ENCODE assay signal across 23 mouse cellular contexts in the genomic region with DNA sequence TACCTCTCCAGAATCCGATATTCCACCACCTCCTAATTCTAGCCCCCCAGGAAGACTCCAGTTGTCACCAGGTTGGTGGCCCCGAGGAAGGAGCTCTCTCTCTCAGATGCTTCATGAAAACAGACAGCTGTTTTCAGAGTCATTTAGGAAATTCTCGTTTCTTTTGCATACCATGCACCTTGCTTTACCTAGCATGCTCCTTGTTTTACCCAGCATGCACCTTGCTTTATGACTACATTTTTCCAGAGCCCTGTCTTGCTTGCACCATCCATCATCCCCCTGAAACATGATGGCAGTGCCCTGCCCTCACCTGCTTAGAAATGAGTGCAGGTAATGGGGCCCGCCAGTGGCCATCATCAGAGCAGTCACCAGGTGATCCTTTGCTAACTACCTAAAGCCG. TPM values are rescaled to one million over a fixed set of nuclear protein-coding genes. Genes with fewer than 3 reads are reported as not detected.
DNase-seq lines count a peak whose midpoint lies in the region; TF ChIP-seq lines count a peak whose summit lies in the region.
"Had no signal": no experiment of that assay in that cellular context is flagged by ENCODE, and none has a peak within 500 bp of the region (broad histone marks: within the 10 kb centered on the region; RNA-seq: fewer than 3 reads in every experiment).

No protein-coding gene starts in this region.

- TF ChIP-seq POLR2A in CH12.LX (IDR thresholded peaks at IDR 0.05; ENCODE audit: low read depth, low read length) = no peak

- H3K4me1 ChIP-seq in CH12.LX (ENCODE audit: control insufficient read depth in 1 of 2, insufficient read depth in 2 of 2) = peaks cover 31 to 55% of the 10 kb centered on the region in 2 experiments
- peaks cover 93% of the 10 kb centered on the region for H3K4me1 ChIP-seq in E14TG2a.4 (replicated peaks; ENCODE audit: low read depth, low read length)
- H3K4me1 ChIP-seq: embryonic facial prominence, embryonic 15.5 days; heart, embryonic 13.5 days had no signal

- in situ Hi-C loops in CH12.LX (cut with MboI; ENCODE audit: low pct_ligation_motif_present, low pct_unique_long_range_greater_than_20kb, low sequenced_read_pairs) = no loop called here

- H3K27me3 ChIP-seq in CH12.LX (replicated peaks) = no peaks in the 10 kb centered on the region
- H3K27me3 ChIP-seq in E14TG2a.4 (ENCODE audit: insufficient read depth, low read length) = no peaks in the 10 kb centered on the region
- H3K27me3 ChIP-seq: embryonic facial prominence, embryonic 12.5 days; embryonic facial prominence, embryonic 15.5 days; heart, embryonic 13.5 days; Patski had no signal

- H3K79me2 ChIP-seq in CH12.LX (replicated peaks; ENCODE audit: control insufficient read depth, extremely low read depth, insufficient read depth, poor library complexity, severe bottlenecking) (peaks cover 5% of the 10 kb centered on the region), macrophage (ENCODE audit: inconsistent target) (no peaks in the 10 kb centered on the region)

- dilution Hi-C loops in CH12.LX (cut with MboI; ENCODE audit: extremely low pct_ligation_motif_present, extremely low pct_unique_long_range_greater_than_20kb, low sequenced_read_pairs) = no loop called here

- no peak overlapping the region for H3K4me2 ChIP-seq in CH12.LX (ENCODE audit: insufficient read depth, low read depth, poor library complexity, severe bottlenecking)
- H3K4me2 ChIP-seq: embryonic facial prominence, embryonic 12.5 days; embryonic facial prominence, embryonic 15.5 days; heart, embryonic 13.5 days; hindbrain, embryonic 14.5 days had no signal

- WGBS in macrophage (ENCODE audit: missing documents) = 92% methylated on average over 5 of the region's 5 CpGs

- H3K36me3 ChIP-seq in CH12.LX (replicated peaks in 1 of 2; ENCODE audit: control insufficient read depth in 1 of 2, insufficient read depth in 1 of 2, low read length in 1 of 2) = peaks cover 52 to 86% of the 10 kb centered on the region in 2 experiments
- H3K36me3 ChIP-seq in E14TG2a.4 (ENCODE audit: insufficient read depth, low read length) = peaks cover 62% of the 10 kb centered on the region
- peaks cover 89% of the 10 kb centered on the region for H3K36me3 ChIP-seq in macrophage (ENCODE audit: inconsistent target)

- peak overlapping the region; percentile 91 for H3K27ac ChIP-seq in layer of hippocampus, adult 2 months
- H3K27ac ChIP-seq in CH12.LX (ENCODE audit: insufficient read depth, low read depth) (peak overlapping the region; percentile 82), macrophage (0 out of 2 replicates have a peak overlapping the region, but pooled peaks have one; percentile 36)
- H3K27ac ChIP-seq: embryonic facial prominence, embryonic 12.5 days; embryonic facial prominence, embryonic 15.5 days; heart, embryonic 10.5 days; heart, embryonic 13.5 days; hindbrain, embryonic 14.5 days; hindbrain, postnatal 0 days had no signal

- H3K4me3 ChIP-seq in layer of hippocampus, adult 2 months = no peak overlapping the region
- H3K4me3 ChIP-seq in CH12.LX (replicated peaks in 1 of 3; ENCODE audit: low read depth in 2 of 3, low read length in 2 of 3, poor library complexity in 1 of 3) (no peak overlapping the region), E14TG2a.4 (replicated peaks; ENCODE audit: low read length) (0 out of 2 replicates have a peak overlapping the region, but pooled peaks have one; percentile 1), macrophage (ENCODE audit: inconsistent target) (no peak overlapping the region)
- H3K4me3 ChIP-seq: embryonic facial prominence, embryonic 12.5 days; embryonic facial prominence, embryonic 15.5 days; heart, embryonic 10.5 days; heart, embryonic 13.5 days had no signal

- no peak for TF ChIP-seq RAD21 in CH12.LX (IDR thresholded peaks at IDR 0.05; ENCODE audit: low read depth, low read length)

- DNase-seq in layer of hippocampus, adult 2 months (ENCODE audit: low spot score in 2 of 2) = no peak
- DNase-seq in layer of hippocampus, postnatal 14 days (ENCODE audit: low spot score in 2 of 2) = no peak
- no peak for DNase-seq in CH12.LX (ENCODE audit: extremely low read depth)
- no peak for DNase-seq in embryo, embryonic 11 days
- DNase-seq: adrenal gland, postnatal 10 days; adrenal gland, postnatal 36 days; cerebellum, adult 11 months; cerebellum, adult 2 months; cerebellum, adult 9-11 months; cerebellum, postnatal 25 days; gastrocnemius, postnatal 10 days; heart, adult 18-20 months; heart, postnatal 14 days; heart, postnatal 4 days had no signal

- no peaks in the 10 kb centered on the region for H3K9me3 ChIP-seq in CH12.LX (replicated peaks; ENCODE audit: low read length)
- H3K9me3 ChIP-seq in E14TG2a.4 (ENCODE audit: low read length) = no peaks in the 10 kb centered on the region
- H3K9me3 ChIP-seq: embryonic facial prominence, embryonic 12.5 days; embryonic facial prominence, embryonic 15.5 days; heart, embryonic 10.5 days; heart, embryonic 13.5 days had no signal

- peak overlapping the region; percentile 31; the same call in 1 of the 2 replicates for H3K9ac ChIP-seq in CH12.LX (ENCODE audit: insufficient read depth, low read depth)
- H3K9ac ChIP-seq: embryonic facial prominence, embryonic 12.5 days; embryonic facial prominence, embryonic 15.5 days; heart, embryonic 13.5 days; hindbrain, embryonic 14.5 days had no signal

- TF ChIP-seq EP300 in CH12.LX (IDR thresholded peaks at IDR 0.05; ENCODE audit: low read length) = peak; percentile 84

- no peak for TF ChIP-seq CTCF in layer of hippocampus, adult 2 months (conservative IDR thresholded peaks at IDR 0.05)
- TF ChIP-seq CTCF in CH12.LX (conservative IDR thresholded peaks at IDR 0.05 in 1 of 2, IDR thresholded peaks at IDR 0.05 in 1 of 2; ENCODE audit: low read depth in 2 of 2, low read length in 2 of 2) (no peak), E14TG2a.4 (conservative IDR thresholded peaks at IDR 0.05; ENCODE audit: low read length) (no peak)

TF ChIP-seq in CH12.LX, 34 proteins besides CTCF, POLR2A, EP300 and RAD21:
- TF ChIP-seq MYC (IDR thresholded peaks at IDR 0.05; ENCODE audit: low read depth, low read length) (peak; percentile 84), JUND (conservative IDR thresholded peaks at IDR 0.05; ENCODE audit: low read depth, low read length) (peak; percentile 93), HCFC1 (IDR thresholded peaks at IDR 0.05; ENCODE audit: low read depth, low read length) (peak; percentile 35), MEF2A (IDR thresholded peaks at IDR 0.05; ENCODE audit: borderline replicate concordance, low read depth, low read length) (peak; percentile 30; the same call in 1 of the 2 replicates), KAT2A (IDR thresholded peaks at IDR 0.05; ENCODE audit: insufficient replicate concordance, low read length) (no peak), CHD1 (IDR thresholded peaks at IDR 0.05; ENCODE audit: low read depth, low read length) (no peak), ZKSCAN1 (IDR thresholded peaks at IDR 0.05; ENCODE audit: borderline replicate concordance, low read depth, low read length) (no peak), CHD2 (IDR thresholded peaks at IDR 0.05; ENCODE audit: low read length) (no peak; the same call in 1 of the 2 replicates), NELFE (IDR thresholded peaks at IDR 0.05; ENCODE audit: low read depth, low read length) (no peak; the same call in 1 of the 2 replicates), RCOR1 (conservative IDR thresholded peaks at IDR 0.05; ENCODE audit: low read depth, low read length) (peak; percentile 57; the same call in 1 of the 2 replicates), GABPA (IDR thresholded peaks at IDR 0.05; ENCODE audit: insufficient replicate concordance, low read depth, low read length) (no peak), BHLHE40 (IDR thresholded peaks at IDR 0.05; ENCODE audit: low read depth, low read length) (0 out of 2 replicates have a peak, but pooled peaks have one; percentile 17), IRF4 (IDR thresholded peaks at IDR 0.05; ENCODE audit: low read depth, low read length) (peak; percentile 78), ELF1 (IDR thresholded peaks at IDR 0.05; ENCODE audit: low read depth, low read length) (no peak), PAX5 (IDR thresholded peaks at IDR 0.05; ENCODE audit: low read length) (no peak), ZNF384 (IDR thresholded peaks at IDR 0.05; ENCODE audit: low read depth, low read length) (no peak), MAX (IDR thresholded peaks at IDR 0.05; ENCODE audit: low read length) (peak; percentile 70), MXI1 (IDR thresholded peaks at IDR 0.05; ENCODE audit: low read depth, low read length) (0 out of 2 replicates have a peak, but pooled peaks have one; percentile 46), E2F4 (IDR thresholded peaks at IDR 0.05; ENCODE audit: insufficient replicate concordance, low read depth, low read length) (no peak), JUN (IDR thresholded peaks at IDR 0.05; ENCODE audit: insufficient read depth, low read depth, low read length) (peak; percentile 95), USF1 (IDR thresholded peaks at IDR 0.05; ENCODE audit: low read depth, low read length) (no peak), POLR2AphosphoS2 (IDR thresholded peaks at IDR 0.05; ENCODE audit: low read depth, low read length) (no peak; the same call in 1 of the 2 replicates), TCF12 (IDR thresholded peaks at IDR 0.05; ENCODE audit: low read depth, low read length) (peak; percentile 66), ETS1 (conservative IDR thresholded peaks at IDR 0.05; ENCODE audit: low read depth, low read length) (peak; percentile 80), SIN3A (IDR thresholded peaks at IDR 0.05; ENCODE audit: low read length) (peak; percentile 79)

RNA-seq across cellular contexts. Expression of gene Ncf2, which starts 31.6 kb away (rescaled TPM):
- total RNA-seq in layer of hippocampus, adult 2 months (2021) = 1 to 10 TPM; 1.9 to 2.9 TPM
- total RNA-seq in layer of hippocampus, postnatal 14 days (2021) = 1 to 10 TPM; 2.9 to 3.1 TPM
- total RNA-seq in CH12.LX (2012; rRNA removed) (82.5 and 89.2 TPM in 2 replicates), CH12.LX (2014; rRNA removed) (89.9 and 99.9 TPM in 2 replicates)
- polyA plus RNA-seq in CH12.LX (2012; ENCODE audit: insufficient read length, low read depth) (82.6 and 85.8 TPM in 2 replicates), macrophage (2018) (145 to 195 TPM (median 164 TPM) in 3 replicates)
- 100 to 1,000 TPM; 149 to 824 (median 286) TPM for total RNA-seq in macrophage (2018; cell fraction: chromatin; rRNA removed)
- total RNA-seq in macrophage (2018; cell fraction: cytosol; rRNA removed) = 100 to 1,000 TPM; 110 to 209 (median 147) TPM
- 100 to 1,000 TPM in 24 of 26 experiments, 10 to 100 TPM in 2; 91.3 to 363 (median 150) TPM for total RNA-seq in macrophage (2018; cell fraction: nucleus; rRNA removed)

Comparison
In these comparisons a context has a peak if more than half of its experiments do, and no peak if none do; other contexts are left out.
1. H3K27ac ChIP-seq: peak in every context shown above with its lines; median percentile 91 in layer of hippocampus, adult 2 months; 82 in CH12.LX; 36 in macrophage.
2. RNA of gene Ncf2, which starts 31.6 kb away (total RNA-seq): 82.5 to 99.9 TPM in CH12.LX; 2.9 to 3.1 TPM in layer of hippocampus, postnatal 14 days and 1.9 to 2.9 TPM in layer of hippocampus, adult 2 months; every median in the first group is over 10 times any median in the second.